Mouse (Mus musculus) midbrain, embryonic 16.5 days (tissue): ENCODE measurements around the gene Acot11. TPM values are rescaled to one million over a fixed set of nuclear protein-coding genes. Genes with fewer than 3 reads are reported as not detected.

ENCODE experiments used
- ATAC-seq: fragments of 200-750 bp; cut with Nextera tagmentation; 2 replicates; pipeline ENCODE4 v1.8.0; 2017; ENCODE audit warnings: moderate TSS enrichment
- H3K27ac ChIP-seq: fragments of 300-500 bp; sonication (generic); 2 replicates; pipeline ENCODE4 v1.5.1; 2014; ENCODE audit warnings: mild to moderate bottlenecking, low read length, mixed read lengths
- H3K27me3 ChIP-seq: fragments of 300-500 bp; sonication (generic); 2 replicates; pipeline ENCODE4 v1.6.1; 2014; ENCODE audit warnings: low read depth, low read length, mixed read lengths; ENCODE audit not compliant: control insufficient read depth, insufficient read depth
- H3K36me3 ChIP-seq: fragments of 300-500 bp; sonication (generic); 2 replicates; pipeline ENCODE4 v1.6.1; 2014; ENCODE audit warnings: mild to moderate bottlenecking, low read length, moderate library complexity, mixed read lengths; ENCODE audit not compliant: control insufficient read depth, insufficient read depth
- H3K4me1 ChIP-seq: fragments of 300-500 bp; sonication (generic); 2 replicates; pipeline ENCODE4 v1.6.1; 2014; ENCODE audit warnings: mild to moderate bottlenecking, low read length, mixed read lengths; ENCODE audit not compliant: control insufficient read depth, insufficient read depth
- H3K4me2 ChIP-seq: fragments of 300-500 bp; sonication (generic); 2 replicates; pipeline ENCODE4 v1.6.1; 2014; ENCODE audit warnings: mild to moderate bottlenecking, low read length, mixed read lengths
- H3K4me3 ChIP-seq: fragments of 300-500 bp; sonication (generic); 2 replicates; pipeline ENCODE4 v1.5.1; 2014; ENCODE audit warnings: low read depth, mild to moderate bottlenecking, low read length, moderate library complexity, mixed read lengths
- H3K9ac ChIP-seq: fragments of 300-500 bp; sonication (generic); 2 replicates; pipeline ENCODE4 v1.6.1; 2014; ENCODE audit warnings: low read depth, low read length, mixed read lengths
- H3K9me3 ChIP-seq: fragments of 300-500 bp; sonication (generic); replicated peaks from 2 replicates; pipeline ENCODE4 v1.6.1; 2014; ENCODE audit warnings: mild to moderate bottlenecking, low read length, mixed read lengths; ENCODE audit not compliant: control insufficient read depth, poor library complexity, severe bottlenecking
- WGBS: fragments of 180-500 bp; shearing (Covaris S2); extraction: QIAGEN DNeasy Blood & Tissue Kit; methylation state at CpG from one replicate; pipeline ENCODE4 v1.1.7; 2014; 5-methylcytosine and 5-hydroxymethylcytosine counted together
- polyA plus RNA-seq: library from polyadenylated mRNA; unstranded; fragments of >200 nt; fragmentation: Nextera tagmentation; extraction: Ambion mirVana; gene quantifications from 2 replicates; pipeline ENCODE4 v1.2.1, GENCODE M21; 2015

Gene Acot11
- polyA plus RNA-seq, 1 experiment from 2014 or later, result 1.9 TPM

GRCm38 (mm10) chr4:106839254-106839834 lies 34.5 kb upstream of the Acot11 start:
- peak overlapping the region; percentile 90 for H3K9ac ChIP-seq
- no peaks in the 10 kb centered on the region for H3K36me3 ChIP-seq
- H3K4me2 ChIP-seq, result peak overlapping the region; percentile 100
- H3K27ac ChIP-seq, result peak overlapping the region; percentile 98
- peak; percentile 74 for ATAC-seq
- H3K9me3 ChIP-seq, result no peaks in the 10 kb centered on the region
- WGBS, result 0% methylated on average over 32 of the region's 32 CpGs
- H3K4me1 ChIP-seq, result peaks cover 40% of the 10 kb centered on the region
- H3K27me3 ChIP-seq, result no peaks in the 10 kb centered on the region
- H3K4me3 ChIP-seq, result peak overlapping the region; percentile 57

- H3K9me3 ChIP-seq, result no peaks in the 10 kb centered on the region
- ATAC-seq, result peak; percentile 79
- H3K27ac ChIP-seq, result peak overlapping the region; percentile 98
- H3K9ac ChIP-seq, result peak overlapping the region; percentile 90
- WGBS, result 2% methylated on average over 31 of the region's 36 CpGs
- H3K4me3 ChIP-seq, result peak overlapping the region; percentile 57
- no peaks in the 10 kb centered on the region for H3K36me3 ChIP-seq
- H3K4me2 ChIP-seq, result peak overlapping the region; percentile 100
- H3K27me3 ChIP-seq, result no peaks in the 10 kb centered on the region
- H3K4me1 ChIP-seq, result peaks cover 40% of the 10 kb centered on the region
Observed at GRCm38 (mm10) chr4:106838548-106839253, 33.9 kb upstream of the Acot11 start.

DNA sequence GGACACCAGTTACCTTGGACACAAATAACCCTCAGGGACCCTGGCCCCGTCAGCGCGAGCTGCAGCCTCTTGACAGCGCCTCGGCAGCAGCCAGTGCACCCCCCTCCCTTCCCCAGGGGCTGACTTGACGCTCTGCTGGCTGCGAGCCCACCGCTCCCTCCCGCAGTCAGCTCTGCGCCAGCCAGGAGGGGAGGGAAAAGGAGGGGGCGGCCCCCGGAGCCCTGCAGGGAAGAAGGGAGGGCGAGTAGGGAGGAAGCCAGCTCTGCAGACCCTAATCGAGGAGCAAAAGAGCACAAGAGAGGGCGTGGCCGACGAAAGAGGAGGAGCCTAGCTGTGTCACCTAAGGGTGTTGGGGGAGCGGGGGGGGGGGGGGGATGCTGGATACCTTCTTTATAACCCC lies 33.2 kb upstream of the Acot11 start:
- Histone ChIP-seq H3K36me3 (no peaks in the 10 kb centered on the region), H3K4me2 (peak overlapping the region; percentile 100), H3K4me3 (peak overlapping the region; percentile 11), H3K9me3 (no peaks in the 10 kb centered on the region), H3K27me3 (no peaks in the 10 kb centered on the region), H3K27ac (peak overlapping the region; percentile 98), H3K9ac (peak overlapping the region; percentile 39), H3K4me1 (peaks cover 40% of the 10 kb centered on the region)
- 1% methylated on average over 13 of the region's 18 CpGs for WGBS
- ATAC-seq, result peak; percentile 29

DNA sequence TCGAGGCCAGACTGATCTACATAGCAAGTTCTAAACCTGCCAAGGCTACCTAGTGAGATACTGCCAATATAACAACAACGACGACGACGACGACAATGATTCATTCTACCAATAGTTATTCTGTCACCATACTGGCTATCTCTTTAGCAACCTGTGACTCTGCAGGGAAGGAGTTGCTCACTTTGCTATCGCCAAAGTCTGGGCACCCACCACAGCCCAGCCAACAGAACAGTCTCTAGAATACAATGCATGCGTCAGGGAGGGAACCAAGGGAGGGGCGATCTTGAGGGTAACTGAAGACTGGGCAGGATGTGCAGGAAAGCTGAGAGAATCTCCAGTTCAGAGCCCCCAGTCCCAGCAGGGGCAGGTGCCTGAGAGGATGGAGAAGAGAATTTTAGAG lies 32.6 kb upstream of the Acot11 start:
- peak overlapping the region; percentile 100 for H3K4me2 ChIP-seq
- no peaks in the 10 kb centered on the region for H3K36me3 ChIP-seq
- peaks cover 40% of the 10 kb centered on the region for H3K4me1 ChIP-seq
- H3K27me3 ChIP-seq, result no peaks in the 10 kb centered on the region
- H3K9ac ChIP-seq, result peak overlapping the region; percentile 39
- 8% methylated on average over 9 of the region's 9 CpGs for WGBS
- H3K9me3 ChIP-seq, result no peaks in the 10 kb centered on the region
- no peak for ATAC-seq
- H3K27ac ChIP-seq, result peak overlapping the region; percentile 98
- peak overlapping the region; percentile 11 for H3K4me3 ChIP-seq

DNA sequence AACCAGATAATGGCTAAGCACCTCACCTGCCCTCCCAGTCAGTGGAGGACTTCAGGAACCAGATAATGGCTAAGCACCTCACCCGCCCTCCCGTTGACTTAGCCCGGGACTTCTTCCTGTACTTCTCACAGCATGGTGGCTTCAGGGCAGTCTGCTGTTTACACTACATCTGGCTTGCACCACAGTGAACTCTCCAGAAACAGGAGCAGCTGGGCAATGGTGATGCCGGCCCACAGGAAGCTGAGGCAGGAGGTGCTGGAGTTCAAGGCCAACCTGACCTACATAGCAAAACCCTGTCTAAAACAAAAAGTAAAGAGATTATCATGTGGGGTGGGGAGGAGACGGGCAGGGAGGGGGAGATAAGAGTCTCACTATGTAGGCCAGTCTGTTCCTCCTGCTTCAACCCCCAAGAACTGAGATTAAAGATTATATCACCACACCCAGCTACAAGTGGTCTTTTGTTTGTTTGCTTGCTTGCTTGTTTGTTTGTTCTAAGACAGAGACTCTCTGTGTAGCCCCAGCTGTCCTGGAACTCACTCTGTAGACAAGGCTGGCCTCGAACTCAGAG lies 25.8 kb upstream of the Acot11 start:
- WGBS, result 74% methylated on average over 6 of the region's 6 CpGs
- no peaks in the 10 kb centered on the region for H3K9me3 ChIP-seq

GRCm38 (mm10) chr4:106827738-106828361 lies 23.1 kb upstream of the Acot11 start:
- Histone ChIP-seq H3K4me1 (peaks cover 12% of the 10 kb centered on the region), H3K9ac (peak overlapping the region; percentile 69), H3K4me3 (peak overlapping the region; percentile 43), H3K27ac (peak overlapping the region; percentile 64), H3K9me3 (no peaks in the 10 kb centered on the region), H3K27me3 (peaks cover 2% of the 10 kb centered on the region; the same call in 1 of the 2 replicates), H3K4me2 (peak overlapping the region; percentile 81), H3K36me3 (no peaks in the 10 kb centered on the region)
- ATAC-seq, result peak; percentile 72
- WGBS, result under 1% methylated on average over 41 of the region's 42 CpGs

More for the DNA sequence above, 25.8 kb upstream of the Acot11 start:
- no peak overlapping the region for H3K9ac ChIP-seq
- H3K4me3 ChIP-seq, result no peak overlapping the region
- no peak overlapping the region for H3K27ac ChIP-seq
- peaks cover 2% of the 10 kb centered on the region; the same call in 1 of the 2 replicates for H3K27me3 ChIP-seq
- peaks cover 12% of the 10 kb centered on the region for H3K4me1 ChIP-seq
- H3K36me3 ChIP-seq, result no peaks in the 10 kb centered on the region
- H3K4me2 ChIP-seq, result no peak overlapping the region
- ATAC-seq, result no peak

DNA sequence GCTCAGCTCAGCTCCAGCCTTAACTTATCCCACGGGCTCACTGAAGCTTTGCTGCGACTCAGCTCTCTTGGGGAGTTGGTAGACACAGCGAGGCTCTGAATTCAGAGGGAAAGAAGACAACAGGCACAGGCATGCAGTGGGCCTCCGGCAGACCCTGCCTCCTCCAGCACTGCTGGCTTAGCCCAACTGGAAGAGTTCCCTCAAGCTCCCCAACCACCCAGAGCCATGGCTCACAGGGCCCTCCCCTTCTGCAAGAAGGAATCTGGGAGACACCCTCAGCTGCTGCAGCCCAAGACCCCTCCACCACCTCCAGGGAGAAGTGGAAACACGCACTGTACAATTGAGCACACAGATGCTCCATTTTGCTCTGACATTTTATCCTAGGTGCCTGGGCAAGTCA lies 20.4 kb upstream of the Acot11 start:
- no peaks in the 10 kb centered on the region for H3K36me3 ChIP-seq
- no peak overlapping the region for H3K4me3 ChIP-seq
- WGBS, result 63% methylated on average over 5 of the region's 5 CpGs
- peaks cover 12% of the 10 kb centered on the region for H3K4me1 ChIP-seq
- H3K27ac ChIP-seq, result no peak overlapping the region
- ATAC-seq, result no peak
- no peaks in the 10 kb centered on the region for H3K9me3 ChIP-seq
- peaks cover 2% of the 10 kb centered on the region; the same call in 1 of the 2 replicates for H3K27me3 ChIP-seq
- H3K9ac ChIP-seq, result no peak overlapping the region
- no peak overlapping the region for H3K4me2 ChIP-seq

GRCm38 (mm10) chr4:106819404-106819803 lies 14.6 kb upstream of the Acot11 start:
- Histone ChIP-seq H3K4me3 (no peak overlapping the region), H3K27ac (no peak overlapping the region), H3K9ac (no peak overlapping the region), H3K27me3 (no peaks in the 10 kb centered on the region), H3K9me3 (no peaks in the 10 kb centered on the region), H3K36me3 (no peaks in the 10 kb centered on the region), H3K4me1 (peaks cover 6% of the 10 kb centered on the region), H3K4me2 (no peak overlapping the region)
- no peak for ATAC-seq

GRCm38 (mm10) chr4:106818332-106818731 lies 13.5 kb upstream of the Acot11 start:
- Histone ChIP-seq H3K4me1 (peaks cover 6% of the 10 kb centered on the region), H3K27ac (no peak overlapping the region), H3K4me2 (no peak overlapping the region), H3K36me3 (no peaks in the 10 kb centered on the region), H3K4me3 (no peak overlapping the region), H3K9ac (no peak overlapping the region), H3K9me3 (no peaks in the 10 kb centered on the region), H3K27me3 (no peaks in the 10 kb centered on the region)
- WGBS, result 70% methylated on average over 6 of the region's 6 CpGs
- ATAC-seq, result no peak
